Mouse (Mus musculus) G1E (cell line): ENCODE results near the gene Cdk1.

Source experiments
- CTCF ChIP-seq: IDR thresholded peaks from 2 replicates; pipeline ENCODE4 v1.5.1; 2012; ENCODE audit warnings: low read depth, low read length, inconsistent platforms, mixed read lengths
- GATA1 ChIP-seq: IDR thresholded peaks from 2 replicates; pipeline ENCODE4 v1.6.1; 2012; ENCODE audit warnings: borderline replicate concordance, low read length, inconsistent platforms, mixed read lengths

DNA sequence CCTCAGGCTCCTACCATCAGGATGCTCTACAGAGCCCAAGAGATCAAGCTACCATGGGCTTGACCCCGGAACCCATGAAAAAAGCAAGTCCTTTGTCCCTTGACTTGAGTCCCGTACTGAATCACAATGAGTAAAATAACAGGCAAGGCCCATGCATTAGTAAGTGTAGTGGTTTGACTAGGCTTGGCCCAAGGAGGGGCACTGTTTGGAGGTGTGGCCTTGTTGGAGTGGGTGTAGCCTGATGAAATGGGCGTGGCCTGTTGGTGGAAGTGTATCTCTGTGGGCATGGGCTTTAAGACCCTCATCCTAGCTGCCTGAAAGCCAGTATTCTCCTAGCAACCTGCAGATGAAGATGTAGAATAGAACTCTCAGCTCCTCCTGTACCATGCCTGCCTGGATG, 47.9 kb downstream of the Cdk1 start:
- TF ChIP-seq CTCF (no peak), GATA1 (no peak)
